Mouse (Mus musculus): Measurements from ENCODE around the gene Ren1.

- peak; percentile 9 for TF ChIP-seq CTCF (IDR thresholded peaks at IDR 0.05; ENCODE audit: low read depth, low read length)
- no peak for TF ChIP-seq POLR2A (IDR thresholded peaks at IDR 0.05; ENCODE audit: insufficient read depth, low read length)
Observed at GRCm38 (mm10) chr1:133307318-133307717, 43.0 kb upstream of the Ren1 start.

All from ES-Bruce4 (cell line).